Mouse (Mus musculus): ENCODE results near the gene 3110082I17Rik. TPM values are rescaled to one million over a fixed set of nuclear protein-coding genes. Genes with fewer than 3 reads are reported as not detected.

The 3110082I17Rik gene
- polyA plus RNA-seq (2015; fragmentation: Nextera tagmentation; extraction: Ambion mirVana), result 32.6 and 35.6 TPM in 2 replicates

- peak; percentile 93 for ATAC-seq (ENCODE audit: insufficient number of reproducible peaks, insufficient read depth, low FRiP score, low TSS enrichment, low read depth)
- Histone ChIP-seq H3K36me3 (no peaks in the 10 kb centered on the region), H3K9me3 (no peaks in the 10 kb centered on the region), H3K4me2 (peak within 1 kb of the TSS; percentile 79), H3K27me3 (no peaks in the 10 kb centered on the region), H3K27ac (no peak within 1 kb of the TSS), H3K9ac (peak within 1 kb of the TSS; percentile 74), H3K4me3 (peak within 1 kb of the TSS; percentile 67), H3K4me1 (peaks cover 17% of the 10 kb centered on the region)
- 4% methylated on average over 42 of the region's 42 CpGs for WGBS
These were observed at the start of gene 3110082I17Rik for GRCm38 (mm10) chr5:139460384-139461067. 3110082I17Rik (minus strand) TSS chr5:139460527.

- no peaks in the 10 kb centered on the region for H3K36me3 ChIP-seq
- no peak overlapping the region for H3K9ac ChIP-seq
- peaks cover 37% of the 10 kb centered on the region for H3K27me3 ChIP-seq
- no peak for ATAC-seq (ENCODE audit: insufficient number of reproducible peaks, insufficient read depth, low FRiP score, low TSS enrichment, low read depth)
- H3K9me3 ChIP-seq, result no peaks in the 10 kb centered on the region
- no peaks in the 10 kb centered on the region for H3K4me1 ChIP-seq
- no peak overlapping the region for H3K4me3 ChIP-seq
- no peak overlapping the region for H3K4me2 ChIP-seq
- 23% methylated on average over 5 of the region's 5 CpGs for WGBS
- H3K27ac ChIP-seq, result no peak overlapping the region
These were observed 45.9 kb upstream of the 3110082I17Rik start for GRCm38 (mm10) chr5:139506207-139506606.

- 6% methylated on average over 12 of the region's 14 CpGs for WGBS
- Histone ChIP-seq H3K27me3 (peaks cover 31% of the 10 kb centered on the region), H3K36me3 (no peaks in the 10 kb centered on the region), H3K9me3 (no peaks in the 10 kb centered on the region), H3K4me3 (no peak overlapping the region), H3K9ac (no peak overlapping the region), H3K27ac (no peak overlapping the region), H3K4me1 (no peaks in the 10 kb centered on the region), H3K4me2 (no peak overlapping the region)
- ATAC-seq (ENCODE audit: insufficient number of reproducible peaks, insufficient read depth, low FRiP score, low TSS enrichment, low read depth), result no peak
These were observed 44.8 kb upstream of the 3110082I17Rik start for GRCm38 (mm10) chr5:139505073-139505606.

GRCm38 (mm10) chr5:139502281-139502680 is 42.0 kb upstream of the 3110082I17Rik start:
- Histone ChIP-seq H3K4me2 (no peak overlapping the region), H3K36me3 (no peaks in the 10 kb centered on the region), H3K4me1 (no peaks in the 10 kb centered on the region), H3K27me3 (peaks cover 23% of the 10 kb centered on the region), H3K4me3 (no peak overlapping the region), H3K9me3 (no peaks in the 10 kb centered on the region), H3K27ac (no peak overlapping the region), H3K9ac (no peak overlapping the region)
- WGBS, result 83% methylated on average over 14 of the region's 14 CpGs
- ATAC-seq (ENCODE audit: insufficient number of reproducible peaks, insufficient read depth, low FRiP score, low TSS enrichment, low read depth), result no peak

- H3K27ac ChIP-seq, result no peak overlapping the region
- peaks cover 11% of the 10 kb centered on the region for H3K27me3 ChIP-seq
- H3K9ac ChIP-seq, result no peak overlapping the region
- no peak overlapping the region for H3K4me3 ChIP-seq
- no peak for ATAC-seq (ENCODE audit: insufficient number of reproducible peaks, insufficient read depth, low FRiP score, low TSS enrichment, low read depth)
- H3K4me1 ChIP-seq, result 0 out of 2 replicates have a peak, but pooled peaks cover 2% of the 10 kb centered on the region
- H3K36me3 ChIP-seq, result no peaks in the 10 kb centered on the region
- WGBS, result 68% methylated on average over 5 of the region's 5 CpGs
- H3K4me2 ChIP-seq, result no peak overlapping the region
- H3K9me3 ChIP-seq, result no peaks in the 10 kb centered on the region
These were observed 38.5 kb upstream of the 3110082I17Rik start for GRCm38 (mm10) chr5:139498791-139499190.

GRCm38 (mm10) chr5:139496939-139497338 is 36.6 kb upstream of the 3110082I17Rik start:
- Histone ChIP-seq H3K4me1 (0 out of 2 replicates have a peak, but pooled peaks cover 2% of the 10 kb centered on the region), H3K27ac (no peak overlapping the region)
- 46% methylated on average over 5 of the region's 5 CpGs for WGBS

GRCm38 (mm10) chr5:139495019-139495669 is 34.8 kb upstream of the 3110082I17Rik start:
- H3K4me2 ChIP-seq, result no peak overlapping the region

More at GRCm38 (mm10) chr5:139496939-139497338, 36.6 kb upstream of the 3110082I17Rik start:
- Histone ChIP-seq H3K9ac (no peak overlapping the region), H3K36me3 (no peaks in the 10 kb centered on the region), H3K9me3 (no peaks in the 10 kb centered on the region), H3K27me3 (peaks cover 4% of the 10 kb centered on the region; the same call in 1 of the 2 replicates), H3K4me2 (no peak overlapping the region), H3K4me3 (no peak overlapping the region)
- ATAC-seq (ENCODE audit: insufficient number of reproducible peaks, insufficient read depth, low FRiP score, low TSS enrichment, low read depth), result no peak

GRCm38 (mm10) chr5:139493690-139494089 is 33.4 kb upstream of the 3110082I17Rik start:
- no peaks in the 10 kb centered on the region for H3K36me3 ChIP-seq
- no peak overlapping the region for H3K27ac ChIP-seq
- H3K9me3 ChIP-seq, result no peaks in the 10 kb centered on the region
- WGBS, result 60% methylated on average over 5 of the region's 5 CpGs
- no peak overlapping the region for H3K9ac ChIP-seq
- ATAC-seq (ENCODE audit: insufficient number of reproducible peaks, insufficient read depth, low FRiP score, low TSS enrichment, low read depth), result no peak
- H3K4me3 ChIP-seq, result no peak overlapping the region
- 0 out of 2 replicates have a peak, but pooled peaks cover 2% of the 10 kb centered on the region for H3K4me1 ChIP-seq
- H3K27me3 ChIP-seq, result peaks cover 4% of the 10 kb centered on the region; the same call in 1 of the 2 replicates
- no peak overlapping the region for H3K4me2 ChIP-seq

More at GRCm38 (mm10) chr5:139495019-139495669, 34.8 kb upstream of the 3110082I17Rik start:
- Histone ChIP-seq H3K9ac (no peak overlapping the region), H3K36me3 (no peaks in the 10 kb centered on the region), H3K4me1 (0 out of 2 replicates have a peak, but pooled peaks cover 2% of the 10 kb centered on the region), H3K9me3 (no peaks in the 10 kb centered on the region), H3K27me3 (peaks cover 4% of the 10 kb centered on the region; the same call in 1 of the 2 replicates), H3K4me3 (no peak overlapping the region), H3K27ac (no peak overlapping the region)
- ATAC-seq (ENCODE audit: insufficient number of reproducible peaks, insufficient read depth, low FRiP score, low TSS enrichment, low read depth), result no peak
- WGBS, result 60% methylated on average over 22 of the region's 22 CpGs

- WGBS, result 61% methylated on average over 8 of the region's 8 CpGs
- no peak overlapping the region for H3K4me2 ChIP-seq
- ATAC-seq (ENCODE audit: insufficient number of reproducible peaks, insufficient read depth, low FRiP score, low TSS enrichment, low read depth), result no peak
- H3K4me1 ChIP-seq, result 0 out of 2 replicates have a peak, but pooled peaks cover 2% of the 10 kb centered on the region
- H3K36me3 ChIP-seq, result no peaks in the 10 kb centered on the region
- peaks cover 3% of the 10 kb centered on the region; the same call in 1 of the 2 replicates for H3K9me3 ChIP-seq
- no peak overlapping the region for H3K9ac ChIP-seq
- H3K4me3 ChIP-seq, result no peak overlapping the region
- no peak overlapping the region for H3K27ac ChIP-seq
- H3K27me3 ChIP-seq, result peaks cover 3% of the 10 kb centered on the region; the same call in 1 of the 2 replicates
These were observed 31.0 kb upstream of the 3110082I17Rik start for GRCm38 (mm10) chr5:139491348-139491747.

- Histone ChIP-seq H3K27ac (no peak overlapping the region), H3K4me1 (0 out of 2 replicates have a peak, but pooled peaks cover 2% of the 10 kb centered on the region), H3K4me3 (no peak overlapping the region), H3K9ac (no peak overlapping the region), H3K4me2 (no peak overlapping the region), H3K27me3 (no peaks in the 10 kb centered on the region), H3K9me3 (peaks cover 6% of the 10 kb centered on the region; the same call in 1 of the 2 replicates), H3K36me3 (no peaks in the 10 kb centered on the region)
- ATAC-seq (ENCODE audit: insufficient number of reproducible peaks, insufficient read depth, low FRiP score, low TSS enrichment, low read depth), result no peak
- 81% methylated on average over 11 of the region's 11 CpGs for WGBS
These were observed 29.8 kb upstream of the 3110082I17Rik start for GRCm38 (mm10) chr5:139490131-139490530.

- WGBS, result 1% methylated on average over 42 of the region's 42 CpGs
- Histone ChIP-seq H3K4me1 (peaks cover 13% of the 10 kb centered on the region), H3K36me3 (peaks cover 33% of the 10 kb centered on the region), H3K27me3 (no peaks in the 10 kb centered on the region), H3K9me3 (peaks cover 6% of the 10 kb centered on the region; the same call in 1 of the 2 replicates), H3K27ac (peak within 1 kb of the TSS; percentile 77), H3K9ac (peak within 1 kb of the TSS; percentile 89), H3K4me2 (peak within 1 kb of the TSS; percentile 88), H3K4me3 (peak within 1 kb of the TSS; percentile 97)
- ATAC-seq (ENCODE audit: insufficient number of reproducible peaks, insufficient read depth, low FRiP score, low TSS enrichment, low read depth), result peak; percentile 90
These were observed 24.0 kb upstream of the 3110082I17Rik start, which contains the start of gene Zfand2a for GRCm38 (mm10) chr5:139484185-139484814. Zfand2a (minus strand) TSS chr5:139484549.

Measured in embryonic facial prominence, embryonic 13.5 days (tissue).